8 mouse cellular contexts compared by ENCODE assay signal in the genomic region with DNA sequence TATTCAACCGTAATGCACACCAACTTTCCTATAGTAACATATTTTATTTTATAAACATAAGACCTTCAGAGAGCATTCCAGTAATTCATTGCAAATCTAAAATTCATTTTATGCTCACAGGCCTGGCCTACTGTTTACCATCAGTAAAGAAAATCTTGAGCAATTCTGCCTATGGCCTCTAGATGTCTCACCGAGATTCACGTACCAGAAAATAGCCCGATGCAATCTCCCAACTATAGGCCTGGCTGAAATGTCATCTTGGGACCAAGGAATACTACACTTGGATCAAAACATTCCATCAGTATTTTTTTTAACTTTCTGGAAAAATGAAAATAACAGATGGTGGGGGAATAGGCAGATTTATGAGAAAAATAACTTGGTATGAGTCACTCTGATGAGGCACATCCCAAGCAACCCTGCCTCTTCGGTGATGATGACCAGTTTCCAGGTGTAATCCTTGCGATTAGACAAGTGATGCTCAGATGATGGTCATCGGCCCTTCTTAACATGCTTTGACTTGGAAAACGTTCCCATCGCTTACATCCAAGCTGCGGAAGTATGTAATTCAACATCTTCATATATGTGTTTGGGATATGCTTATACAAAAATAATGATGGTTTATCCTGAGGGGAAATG.
A peak's percentile ranks its signal among the peaks of the same experiment; 100 is the strongest.
DNase-seq lines count a peak whose midpoint lies in the region; ATAC-seq lines count a peak whose summit lies in the region.
"Had no signal": no experiment of that assay in that cellular context is flagged by ENCODE, and none has a peak within 500 bp of the region (broad histone marks: within the 10 kb centered on the region; RNA-seq: fewer than 3 reads in every experiment).

No protein-coding gene starts in this region.

- no peak overlapping the region for H3K27ac ChIP-seq in kidney, embryonic 16.5 days (ENCODE audit: low read length)

- DNase-seq in left cerebral cortex, adult 11 months (ENCODE audit: low spot score): peak; percentile 18
- DNase-seq in left cerebral cortex, postnatal 4 days: no peak
- peak; percentile 27 for DNase-seq in Muller cell, postnatal 12 days (ENCODE audit: inconsistent ontology term)
- DNase-seq in cerebellum, adult 9-11 months: peak; percentile 3
- DNase-seq in retina, postnatal 1 day: peak; percentile 61
- DNase-seq in urinary bladder, postnatal 36 days (ENCODE audit: low spot score in 2 of 2): no peak

- peak; percentile 73; the same call in 1 of the 2 replicates for ATAC-seq in kidney, embryonic 16.5 days (ENCODE audit: low FRiP score, low TSS enrichment)

- WGBS in kidney, embryonic 16.5 days: 63% methylated on average over 10 of the region's 10 CpGs

- H3K27me3 ChIP-seq in kidney, embryonic 16.5 days (ENCODE audit: insufficient read depth, low read length): no peaks in the 10 kb centered on the region

- no peaks in the 10 kb centered on the region for H3K4me1 ChIP-seq in kidney, embryonic 16.5 days (ENCODE audit: insufficient read depth, low read length)

- no peaks in the 10 kb centered on the region for H3K36me3 ChIP-seq in kidney, embryonic 16.5 days (ENCODE audit: insufficient read depth, low read length)

- intact Hi-C loops in left cerebral cortex, postnatal 4 days (cut with DNase I): loop anchor here (5.0 kb wide), 1 partner anchor 776 kb away; the partner anchor contains the start of gene Irs1

- no peak overlapping the region for H3K9ac ChIP-seq in kidney, embryonic 16.5 days (replicated peaks; ENCODE audit: low read length)

- no peak overlapping the region for H3K4me3 ChIP-seq in kidney, embryonic 16.5 days (ENCODE audit: low read length)
- H3K4me3 ChIP-seq: myocyte had no signal

- H3K4me2 ChIP-seq in kidney, embryonic 16.5 days (replicated peaks; ENCODE audit: low read depth, low read length): no peak overlapping the region

- no peaks in the 10 kb centered on the region for H3K9me3 ChIP-seq in kidney, embryonic 16.5 days (ENCODE audit: low read length)

Comparison
In these comparisons a context has a peak if more than half of its experiments do, and no peak if none do; other contexts are left out.
1. DNase-seq: peak in left cerebral cortex, adult 11 months (single experiment), Muller cell, postnatal 12 days (single experiment), cerebellum, adult 9-11 months (single experiment) and retina, postnatal 1 day (single experiment); none in left cerebral cortex, postnatal 4 days (single experiment) and urinary bladder, postnatal 36 days (0 of 2).